Mouse (Mus musculus) urinary bladder, adult 2 months (tissue): ENCODE data around the gene Ttc7b. TPM values are rescaled to one million over a fixed set of nuclear protein-coding genes. Genes with fewer than 3 reads are reported as not detected.

Experiments used
- DNase-seq: peaks from one replicate; pipeline ENCODE4 v3.0.0; 2022; ENCODE audit warnings: low spot score
- polyA plus RNA-seq: library from polyadenylated mRNA; depleted of rRNA; stranded (reverse); fragments of >200 nt; gene quantifications from 2 replicates; pipeline ENCODE4 v1.2.3, GENCODE M21; 2012

Ttc7b gene
- polyA plus RNA-seq, 1 experiment: 26.9 TPM

DNA sequence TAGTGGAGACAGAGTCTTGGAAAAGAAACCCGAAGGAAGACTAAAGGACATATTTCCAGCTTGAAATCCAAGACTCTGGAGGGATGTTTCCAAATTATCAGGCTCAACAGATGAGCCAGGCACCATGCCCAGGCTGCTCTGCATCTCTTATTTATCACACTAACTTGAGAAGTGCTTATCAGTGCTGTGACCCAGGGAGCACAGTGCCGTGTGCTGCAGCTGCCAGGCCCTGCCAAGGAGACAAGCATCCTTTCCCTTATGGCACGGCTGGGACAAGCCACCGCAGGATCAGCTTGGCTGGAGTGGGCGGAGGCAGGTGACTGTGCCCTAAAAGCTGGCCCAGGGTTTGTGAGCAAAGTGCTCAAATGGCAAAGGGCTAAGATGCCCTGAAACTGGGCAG lies 184.4 kb downstream of the Ttc7b start:
- no peak for DNase-seq

DNA sequence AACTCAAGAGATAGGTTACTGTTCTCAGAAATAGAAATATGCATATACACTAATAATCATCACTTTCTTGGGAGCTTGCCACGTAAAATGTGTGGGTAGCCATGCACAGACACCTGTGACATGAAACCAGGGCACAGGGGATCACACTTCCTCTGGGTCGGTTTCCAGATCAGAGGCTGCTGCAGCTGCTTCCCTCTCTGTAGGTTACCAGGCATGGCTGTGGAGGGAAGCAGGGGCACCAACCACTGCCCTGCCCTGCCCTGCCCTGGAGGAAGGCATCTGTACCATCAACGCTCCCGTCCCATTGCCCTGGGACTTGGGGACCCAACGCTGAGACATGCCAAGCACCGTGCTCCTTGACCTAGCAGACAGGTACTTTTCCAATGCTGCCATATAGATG lies 188.8 kb downstream of the Ttc7b start:
- DNase-seq: no peak

DNA sequence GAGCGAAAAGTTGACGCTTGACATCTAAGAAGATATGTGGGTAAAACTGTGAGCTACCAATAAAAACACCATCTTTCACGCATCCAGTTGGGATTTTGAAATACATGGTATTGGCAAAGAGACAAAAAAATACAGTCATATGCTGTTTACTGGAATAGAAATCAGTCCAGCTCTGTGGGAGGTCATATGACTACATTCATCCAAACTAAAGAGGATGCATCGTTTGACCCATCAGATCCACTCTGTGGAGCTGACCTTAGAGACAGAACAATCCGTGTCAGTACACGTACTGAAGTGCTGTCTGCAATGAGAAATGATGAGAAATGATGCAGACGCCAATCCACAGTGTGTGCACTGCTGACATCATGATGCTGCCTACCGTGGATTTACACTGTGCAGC lies 190.4 kb downstream of the Ttc7b start:
- DNase-seq: no peak

DNA sequence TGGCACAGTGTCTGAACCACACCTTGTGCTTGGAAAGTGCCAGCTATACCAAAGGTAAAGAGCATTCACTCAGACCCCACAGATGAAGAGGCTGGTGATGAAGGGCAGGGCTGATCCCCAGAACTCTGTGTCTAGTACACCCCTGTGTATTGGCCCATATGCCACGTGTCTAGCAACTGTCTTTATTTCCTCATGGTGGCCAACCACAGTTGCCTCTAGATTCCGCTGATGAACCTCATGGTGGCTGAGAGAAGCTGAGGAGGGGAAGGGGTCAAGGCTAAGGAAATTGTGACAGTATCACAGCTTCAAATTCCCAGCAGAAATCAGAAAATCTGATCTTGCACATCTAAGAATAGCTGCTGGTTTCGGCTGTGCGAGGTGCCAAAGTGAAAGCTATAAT lies 191.6 kb downstream of the Ttc7b start:
- no peak for DNase-seq

DNA sequence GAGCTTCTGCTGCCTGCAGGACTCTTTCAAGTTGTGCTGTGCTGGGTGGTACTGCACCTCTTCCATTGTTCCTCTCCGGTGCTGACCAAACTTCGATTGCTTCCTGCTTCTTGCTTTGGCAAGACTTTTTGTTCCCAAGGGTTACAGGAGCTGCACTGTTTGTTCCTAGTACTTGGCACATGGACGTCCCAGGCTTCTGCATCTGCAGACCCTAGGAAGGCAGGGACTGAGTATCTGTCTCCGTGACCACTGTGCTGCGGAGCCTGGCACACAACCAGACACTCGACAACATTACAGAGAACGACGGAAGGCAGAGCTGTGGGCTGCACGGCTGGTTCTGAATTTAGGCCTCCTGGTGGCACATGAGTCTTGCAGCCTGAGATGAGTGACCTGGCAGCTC lies 192.1 kb downstream of the Ttc7b start:
- no peak for DNase-seq

DNA sequence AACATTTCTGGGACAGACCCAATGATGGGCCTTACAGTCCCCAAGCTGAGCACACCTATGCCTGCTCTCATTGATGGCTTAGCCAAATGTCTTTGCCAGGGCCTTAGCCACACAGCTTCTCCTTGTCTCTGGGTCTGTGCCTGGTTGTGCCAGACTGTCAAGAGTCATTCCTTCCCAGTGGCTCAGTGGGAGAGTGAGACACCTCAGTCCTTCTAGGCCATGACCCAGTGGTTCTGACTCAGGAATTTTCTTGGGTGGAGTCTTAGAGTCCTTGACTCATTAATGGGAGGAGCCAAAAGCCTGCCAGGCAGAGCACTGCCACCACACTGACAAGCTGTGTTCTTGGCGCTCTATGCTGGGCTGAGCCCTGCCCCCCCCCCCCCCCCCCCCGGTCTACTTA lies 193.9 kb downstream of the Ttc7b start:
- no peak for DNase-seq

DNA sequence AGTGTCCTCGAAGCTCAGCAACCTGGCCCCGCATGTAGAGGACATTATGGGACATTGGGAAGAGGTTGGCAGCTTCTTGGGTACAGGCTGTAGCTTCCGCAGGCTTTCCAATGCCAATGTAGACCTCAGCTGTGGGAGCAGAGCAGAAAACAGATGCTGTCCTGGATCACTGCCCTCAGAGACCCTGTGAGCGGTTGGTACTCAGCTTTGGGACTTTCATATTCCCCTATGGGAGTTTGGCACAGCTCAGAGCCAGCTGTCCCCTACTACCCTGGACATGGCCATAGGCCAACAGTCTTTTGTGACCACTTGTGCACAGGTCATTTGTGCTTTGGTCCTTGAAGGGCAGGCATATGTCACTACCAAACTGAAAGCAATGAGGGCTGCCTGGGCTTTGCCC lies 195.0 kb downstream of the Ttc7b start:
- no peak for DNase-seq

DNA sequence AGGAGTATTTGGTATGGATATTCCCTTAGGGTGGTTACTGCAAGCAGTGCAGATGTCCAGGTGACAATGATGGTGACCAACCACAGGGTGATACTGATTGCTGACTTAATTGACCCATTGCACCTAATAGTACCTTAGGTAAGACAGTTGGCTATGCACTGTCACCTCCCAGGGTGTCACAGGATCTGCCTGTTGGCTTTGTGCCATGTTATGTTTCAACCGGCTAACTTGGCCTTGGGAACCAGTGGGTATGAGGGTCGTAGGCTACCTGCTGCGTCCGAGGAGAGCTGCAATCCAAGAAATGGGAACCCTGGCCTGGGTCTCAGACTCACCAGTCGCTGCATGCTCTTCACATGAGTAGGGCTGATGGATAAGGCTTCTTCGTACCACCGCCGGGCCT lies 195.4 kb downstream of the Ttc7b start:
- DNase-seq: no peak

DNA sequence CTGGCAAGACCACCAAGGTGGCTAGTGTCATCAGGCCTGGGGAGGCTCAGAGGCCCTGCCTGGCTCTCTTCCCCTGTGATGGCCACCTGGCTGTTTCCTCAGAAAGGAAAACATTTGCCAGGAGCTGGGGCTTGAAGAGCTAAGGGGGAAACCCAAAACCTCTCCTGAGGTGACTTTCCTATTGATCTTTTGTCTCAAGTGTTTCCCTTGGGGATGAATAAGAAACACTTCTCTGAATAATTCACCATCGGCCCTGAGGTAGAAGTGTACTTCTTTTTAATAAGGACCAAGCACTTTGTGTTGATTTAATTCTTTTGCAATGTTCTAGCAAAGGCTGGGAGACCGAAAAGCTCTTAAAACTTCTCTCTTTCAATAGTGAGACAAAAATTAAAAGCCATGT lies 197.0 kb downstream of the Ttc7b start:
- DNase-seq: no peak

DNA sequence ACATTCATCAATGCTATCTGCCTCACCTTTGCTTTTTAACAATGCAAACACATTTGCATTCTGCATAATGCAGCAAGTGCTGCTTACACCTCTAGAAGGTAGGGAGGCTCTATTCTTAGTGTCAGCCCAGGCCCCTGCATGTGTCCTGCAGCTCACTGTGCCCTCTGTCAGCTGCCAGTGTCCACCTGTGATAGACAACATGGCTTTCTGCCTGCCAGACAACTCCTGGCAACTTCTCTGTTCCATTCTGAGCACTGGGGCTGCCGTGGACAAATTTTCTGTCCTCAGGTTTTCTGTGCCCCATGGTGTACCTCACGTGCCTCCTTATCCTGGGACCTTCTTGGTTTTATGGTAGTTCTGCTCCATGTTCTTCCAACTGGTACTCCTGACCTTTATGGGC lies 198.4 kb downstream of the Ttc7b start:
- DNase-seq: no peak

DNA sequence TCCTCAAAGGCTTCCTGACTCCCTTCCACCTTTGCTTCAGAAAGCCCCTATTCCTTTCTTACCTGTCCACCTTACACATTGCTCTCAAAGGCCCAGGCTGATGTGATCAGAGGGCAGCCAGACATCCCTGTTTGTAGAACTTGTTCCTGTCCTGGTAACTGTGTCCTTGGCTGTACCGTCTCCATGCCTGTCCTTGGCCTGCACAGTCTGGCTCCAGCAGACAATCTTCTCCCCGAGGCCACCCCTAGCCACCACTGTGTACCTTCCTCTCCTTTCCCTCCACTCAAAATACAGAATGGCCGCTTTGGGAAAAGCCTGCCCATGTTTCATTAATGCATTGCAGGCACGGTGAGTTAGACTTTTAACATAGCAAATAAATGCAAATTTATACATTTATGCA lies 199.1 kb downstream of the Ttc7b start:
- no peak for DNase-seq

DNA sequence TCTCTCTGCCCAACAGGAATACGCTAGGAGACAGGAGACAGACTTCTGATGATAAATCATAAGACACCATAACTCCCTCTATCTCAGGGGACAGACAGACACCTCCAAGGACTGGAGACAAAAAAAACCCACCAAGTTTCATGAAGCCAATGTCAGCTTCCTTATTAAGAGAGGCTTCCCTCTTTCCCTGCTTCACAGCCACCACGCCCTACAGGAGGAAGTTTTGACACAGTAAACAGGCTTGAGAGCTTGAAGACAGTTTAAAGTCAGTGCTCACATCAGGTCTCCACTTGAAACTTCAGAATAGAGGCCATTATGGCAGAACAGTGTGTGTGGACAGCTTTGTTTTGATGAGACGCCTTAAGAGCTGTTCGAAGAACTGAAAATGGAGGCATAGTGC lies 200.9 kb downstream of the Ttc7b start:
- no peak for DNase-seq

DNA sequence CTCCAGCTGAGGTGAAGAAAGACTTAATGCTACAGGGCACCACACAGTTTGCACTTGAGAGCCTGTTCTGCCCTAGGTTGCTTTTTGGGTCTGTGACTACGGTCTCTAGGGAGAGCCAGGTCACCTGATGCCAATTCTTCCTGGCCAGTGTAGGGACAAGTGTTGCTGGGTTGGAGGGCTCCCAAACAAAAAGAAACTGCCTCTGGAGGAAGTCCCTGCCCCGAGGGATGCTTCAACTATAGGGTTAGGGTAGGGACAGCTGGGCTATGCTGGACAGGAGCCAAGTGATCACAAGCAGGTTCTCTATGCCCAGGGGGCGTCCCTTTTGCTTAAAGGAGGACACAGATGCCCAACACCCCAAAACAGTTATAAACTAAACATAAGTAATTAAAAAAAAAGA lies 202.7 kb downstream of the Ttc7b start:
- DNase-seq: no peak

DNA sequence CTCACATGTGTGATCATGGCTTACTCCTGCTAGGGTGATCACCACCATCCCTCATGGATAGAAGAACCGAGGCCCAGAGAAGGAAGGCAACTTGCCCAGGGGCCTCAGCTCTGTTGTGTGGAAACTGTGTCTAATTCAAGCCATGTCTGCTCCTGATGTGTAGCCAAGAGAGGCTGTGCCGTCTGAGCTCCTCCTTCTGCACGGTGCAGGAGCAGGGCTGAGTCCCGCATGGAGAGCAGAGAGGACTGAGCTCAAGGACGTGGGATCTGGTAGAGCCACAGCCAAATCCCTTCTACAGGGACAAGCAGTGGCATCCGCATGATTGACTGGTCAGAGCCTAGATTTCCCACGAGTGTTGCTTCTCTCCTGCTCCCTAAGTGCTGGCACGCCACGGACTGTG lies 204.5 kb downstream of the Ttc7b start:
- no peak for DNase-seq

DNA sequence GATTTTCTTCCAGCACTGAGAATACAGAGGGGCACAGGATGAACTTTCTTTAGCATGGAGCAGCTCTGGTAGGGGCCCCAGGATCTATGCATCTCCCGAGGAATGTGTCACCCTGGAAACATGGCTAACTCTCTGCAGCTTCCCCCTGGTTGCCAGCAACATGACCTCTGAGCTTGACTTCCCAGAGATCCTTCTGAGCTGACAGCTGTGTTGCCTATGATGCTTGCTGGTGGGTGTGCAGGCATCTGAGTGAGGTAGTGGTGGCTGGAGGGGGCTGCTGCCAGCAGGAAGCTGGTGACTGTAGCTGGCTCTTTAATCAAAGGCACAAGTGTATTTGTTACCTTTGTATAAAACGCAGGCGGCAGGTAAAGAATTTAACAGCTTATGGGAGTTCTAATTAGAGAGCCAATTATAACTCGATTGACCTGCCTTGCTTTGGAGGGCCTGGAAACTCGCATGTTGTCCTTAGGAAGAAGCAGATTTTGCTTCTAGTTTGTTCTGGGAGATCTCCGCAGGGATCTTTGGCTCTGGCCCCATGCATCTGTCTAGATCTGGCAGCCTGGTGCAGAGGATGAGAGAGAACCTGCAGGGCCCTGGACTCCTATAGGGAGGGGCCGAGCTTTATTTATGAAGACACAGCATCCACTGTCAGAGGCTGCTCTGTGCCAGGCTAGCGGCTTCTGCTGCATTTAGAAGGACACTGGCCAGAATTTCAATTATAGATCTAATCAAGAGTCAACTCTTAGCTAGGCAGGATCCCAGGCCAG lies 205.3 kb downstream of the Ttc7b start:
- no peak for DNase-seq

DNA sequence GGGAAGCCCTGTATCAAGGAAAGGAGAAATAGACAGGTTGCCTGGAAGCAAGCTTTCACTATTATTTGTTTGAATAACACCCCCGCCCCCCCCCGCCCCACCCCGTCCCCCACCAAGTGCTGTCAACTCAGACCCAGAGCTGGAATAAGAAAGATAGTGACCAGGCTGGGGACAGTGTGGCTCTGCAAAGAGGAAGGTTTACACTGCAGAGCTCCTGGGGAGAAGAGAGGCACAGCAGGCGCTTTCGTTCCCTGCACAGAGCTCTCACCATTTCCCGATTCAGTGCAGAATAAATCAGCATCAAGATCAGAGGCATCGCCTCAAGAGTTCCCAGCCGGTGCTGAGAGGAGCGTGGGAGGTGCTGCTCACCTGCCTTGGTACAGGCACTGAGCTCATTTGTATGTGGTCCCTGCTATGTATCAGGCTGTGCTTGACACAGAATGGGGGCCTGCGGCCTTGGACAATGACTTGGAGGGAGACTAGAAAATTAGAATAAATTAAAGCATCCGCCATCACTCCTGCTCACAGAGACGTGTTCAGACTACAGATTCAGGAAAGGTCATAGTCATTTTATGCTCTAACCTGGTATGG lies 206.7 kb downstream of the Ttc7b start:
- no peak for DNase-seq

DNA sequence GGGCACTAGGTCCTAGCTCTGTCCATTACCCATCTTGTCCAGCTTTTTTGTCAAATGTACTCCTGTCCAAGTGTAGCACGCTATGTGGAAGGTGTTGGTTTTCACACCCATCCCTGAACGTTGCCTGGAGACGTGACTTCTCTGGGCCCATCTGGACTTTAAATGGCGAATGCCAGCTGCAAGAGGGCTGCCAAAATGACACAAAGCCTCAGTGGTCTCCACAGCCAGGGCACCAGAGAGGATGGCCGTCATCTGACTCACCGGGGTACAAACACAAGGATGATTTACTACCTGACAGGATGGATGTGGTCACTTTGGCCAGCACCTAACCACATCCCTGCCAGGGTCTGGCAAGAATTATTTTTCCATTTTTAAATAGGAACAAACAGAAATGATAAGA lies 207.4 kb downstream of the Ttc7b start:
- DNase-seq: no peak

DNA sequence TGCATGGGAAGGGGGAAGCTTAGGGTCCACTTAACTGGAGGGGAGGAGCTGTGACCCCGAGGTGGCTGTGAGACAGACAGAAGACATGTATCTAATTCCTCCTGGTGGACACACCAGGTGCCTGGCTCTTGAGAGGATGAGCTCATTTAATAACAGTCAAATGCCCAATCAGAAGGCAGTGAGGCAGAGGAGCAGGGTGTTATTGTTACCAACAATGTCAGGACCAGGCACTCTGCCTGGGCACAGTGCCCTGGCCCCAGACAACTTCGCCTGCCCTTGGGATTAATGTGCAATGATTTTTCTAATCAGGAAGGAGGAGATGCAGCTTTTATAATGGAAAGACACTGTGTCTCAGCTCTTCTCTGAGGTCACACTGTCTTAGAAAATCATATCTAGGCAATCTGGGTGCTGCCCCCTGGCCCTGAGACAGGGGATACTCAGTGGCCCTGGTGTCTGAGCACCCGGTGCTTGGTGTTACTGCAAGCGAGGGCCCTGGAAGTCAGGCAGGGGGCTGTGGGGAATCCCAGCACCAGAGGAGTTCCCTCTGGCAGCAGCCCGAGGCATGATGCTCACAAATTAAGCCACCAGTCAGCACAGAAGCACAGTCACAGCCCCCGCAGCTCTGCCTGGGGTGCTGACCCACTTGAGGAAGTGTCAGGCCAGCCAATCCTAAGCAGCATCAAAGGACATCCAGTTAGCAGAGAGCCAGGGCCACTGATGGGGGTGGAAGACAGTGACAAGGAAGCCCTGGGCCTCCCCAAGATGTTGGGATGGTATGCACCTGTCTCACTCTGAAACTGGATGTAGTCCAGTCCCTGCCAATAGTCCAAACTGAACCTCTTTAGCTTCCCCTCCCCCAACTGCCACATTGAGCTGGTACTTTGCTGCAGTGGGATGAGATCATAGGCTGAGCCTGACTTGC lies 209.9 kb downstream of the Ttc7b start:
- no peak for DNase-seq

DNA sequence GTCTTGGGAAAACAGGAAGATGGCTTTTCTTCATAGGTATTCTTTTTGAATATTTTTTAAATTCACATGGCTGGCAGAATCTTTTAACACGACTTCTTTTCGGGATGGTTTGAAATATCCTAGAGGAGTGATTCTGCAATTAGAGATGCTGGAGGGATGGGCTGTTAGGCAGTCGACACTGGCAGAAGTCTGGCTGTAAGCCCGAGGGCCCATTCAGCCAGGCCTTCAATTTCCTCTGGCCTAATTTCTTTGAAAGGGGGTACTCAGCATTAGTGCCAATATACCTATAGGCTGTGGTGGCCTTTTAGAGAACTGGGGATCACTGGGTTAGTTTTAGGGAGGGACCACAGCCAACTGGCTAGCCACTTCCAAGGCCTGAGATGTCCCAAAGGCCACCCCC lies 211.4 kb downstream of the Ttc7b start:
- DNase-seq: no peak

DNA sequence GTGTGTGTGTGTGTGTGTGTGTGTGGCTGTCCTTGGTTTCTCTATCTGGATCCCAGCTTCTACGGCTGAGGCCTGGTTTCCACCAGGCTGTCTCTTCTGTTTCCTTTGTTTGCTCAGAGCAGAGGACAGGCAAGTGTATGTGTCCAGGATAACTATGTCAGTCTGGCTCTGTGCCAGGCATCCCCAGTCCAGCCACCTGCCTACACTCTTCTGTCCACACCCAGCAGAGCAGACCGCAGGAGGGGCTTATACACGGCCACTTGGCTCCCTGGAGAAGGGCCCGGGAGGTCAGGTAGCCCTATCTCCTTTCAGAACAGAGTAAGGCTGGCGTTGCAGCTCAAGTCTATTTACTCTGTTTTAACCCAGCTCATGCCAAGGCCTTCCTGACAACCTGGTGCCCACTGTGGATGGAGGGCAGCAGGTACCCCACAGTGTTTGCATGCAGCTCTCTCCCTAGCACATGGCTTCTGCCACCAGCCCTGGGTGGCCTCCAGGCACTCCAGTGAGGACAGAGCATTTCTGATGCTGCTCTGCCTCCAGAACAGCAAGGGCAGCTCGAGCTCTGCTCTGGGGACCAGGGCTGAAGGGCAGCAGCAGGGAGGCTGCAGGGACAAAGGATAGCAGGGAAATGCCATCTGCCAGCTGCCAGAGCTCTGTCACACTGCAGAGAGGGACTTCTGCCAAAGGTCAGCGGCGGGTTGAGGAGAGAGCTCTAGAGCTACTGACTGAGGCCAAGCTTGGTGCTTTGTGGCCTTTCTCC lies 212.9 kb downstream of the Ttc7b start:
- no peak for DNase-seq

DNA sequence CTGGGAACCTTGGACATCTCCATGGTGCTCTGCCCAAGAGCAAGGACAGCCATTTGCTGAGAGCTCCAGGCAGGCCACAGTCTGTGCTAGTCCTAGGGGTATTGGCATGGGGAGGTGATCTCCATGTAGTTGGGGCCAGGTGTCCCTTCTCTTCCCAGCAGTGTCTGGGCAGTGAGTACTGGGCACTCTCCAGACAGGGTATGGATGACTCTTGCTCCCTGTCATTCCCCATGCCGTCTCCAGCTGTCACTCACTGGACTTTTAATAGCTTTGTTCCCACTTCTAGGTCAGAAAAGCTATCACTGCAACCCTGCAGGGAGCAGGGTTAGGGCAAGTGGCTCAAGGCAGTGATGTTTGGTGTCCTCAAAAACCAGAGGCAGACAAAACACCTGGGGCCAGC lies 214.3 kb downstream of the Ttc7b start:
- DNase-seq: no peak

DNA sequence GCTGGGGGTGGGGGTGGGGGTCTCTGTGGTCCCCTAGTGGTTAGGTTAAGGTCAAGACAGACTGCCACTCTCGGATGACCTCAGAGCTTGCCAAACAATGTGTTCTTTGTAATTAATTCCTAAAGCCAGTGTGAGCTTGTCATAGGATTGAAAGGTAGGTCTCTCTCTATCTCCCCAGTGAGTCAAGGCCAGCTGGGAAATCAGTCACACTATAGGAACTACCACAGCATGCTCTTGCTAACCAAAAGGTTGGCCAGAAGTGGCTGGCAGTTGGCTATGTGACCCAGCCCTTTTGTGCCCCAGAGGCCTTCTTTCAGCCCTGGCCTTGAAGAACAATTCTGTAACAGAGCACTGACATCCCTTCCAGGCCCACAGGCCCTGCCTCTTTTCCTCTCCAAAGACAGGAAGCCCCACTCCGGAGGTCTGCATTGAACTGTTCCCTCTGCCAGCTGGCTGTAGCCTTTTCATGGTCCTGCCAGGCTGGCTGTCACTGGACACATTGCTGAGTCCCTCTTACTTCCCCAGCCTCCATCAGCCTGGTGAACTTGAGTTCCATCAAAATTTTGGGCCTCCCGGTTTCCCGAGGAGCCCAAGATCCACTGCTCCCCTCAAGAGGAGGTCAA lies 215.5 kb downstream of the Ttc7b start:
- DNase-seq: no peak
